Mouse (Mus musculus): ENCODE measurements around the gene Plppr4. TPM values are rescaled to one million over a fixed set of nuclear protein-coding genes. Genes with fewer than 3 reads are reported as not detected.

Gene Plppr4
- 0.29 TPM in 2 replicates for polyA plus RNA-seq (2014; fragmentation: Nextera tagmentation; extraction: Ambion mirVana)

- peak within 1 kb of the TSS; percentile 57 for H3K9ac ChIP-seq (ENCODE audit: low read length)
- H3K4me2 ChIP-seq (ENCODE audit: low read depth, low read length, severe bottlenecking) = peak within 1 kb of the TSS; percentile 82
- ATAC-seq (replicated peaks; ENCODE audit: low FRiP score) (0 out of 2 replicates have a peak, but pooled peaks have one; percentile 16), DNase-seq (ENCODE audit: low spot score) (no peak)
- H3K9me3 ChIP-seq (ENCODE audit: control insufficient read depth, low read length) = no peaks in the 10 kb centered on the region
- H3K27ac ChIP-seq (ENCODE audit: low read depth, low read length) = no peak within 1 kb of the TSS
- H3K4me1 ChIP-seq (replicated peaks; ENCODE audit: control insufficient read depth, insufficient read depth, low read length) = no peaks in the 10 kb centered on the region
- WGBS = 36% methylated on average over 5 of the region's 5 CpGs
- H3K4me3 ChIP-seq (ENCODE audit: low read depth, low read length) = peak within 1 kb of the TSS; percentile 43
- no peaks in the 10 kb centered on the region for H3K36me3 ChIP-seq (ENCODE audit: control insufficient read depth, insufficient read depth, low read length)
- H3K27me3 ChIP-seq (ENCODE audit: control insufficient read depth, insufficient read depth, low read length) = no peaks in the 10 kb centered on the region
Measured at GRCm38 (mm10) chr3:117360528-117360927, at the start of gene Plppr4. Gene Plppr4, minus strand, starts transcription at chr3:117360876.

DNA sequence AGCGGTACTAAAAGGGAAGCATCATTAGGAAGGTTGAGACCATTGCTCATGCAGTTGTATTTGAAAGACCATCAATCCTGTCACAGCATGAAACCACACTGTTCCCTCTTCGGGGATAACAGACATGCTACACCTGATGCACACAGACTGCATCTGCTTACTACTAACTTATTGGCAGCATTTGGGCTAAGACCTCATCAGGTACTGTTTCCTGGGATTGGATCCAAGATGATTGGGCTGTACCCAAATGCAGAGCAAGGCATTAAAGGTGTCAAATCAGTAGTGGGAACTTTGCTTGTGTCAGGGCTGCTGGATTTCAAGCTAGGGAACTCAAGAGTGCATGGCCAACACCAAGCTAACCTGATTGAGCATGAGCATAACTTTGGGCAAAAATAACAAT is 45.1 kb upstream of the Plppr4 start:
- no peaks in the 10 kb centered on the region for H3K27me3 ChIP-seq (ENCODE audit: control insufficient read depth, insufficient read depth, low read length)
- H3K4me2 ChIP-seq (ENCODE audit: low read depth, low read length, severe bottlenecking) = no peak overlapping the region
- WGBS = 88% methylated on average over 2 of the region's 2 CpGs
- DNase-seq (ENCODE audit: low spot score) (no peak), ATAC-seq (replicated peaks; ENCODE audit: low FRiP score) (no peak)
- no peaks in the 10 kb centered on the region for H3K4me1 ChIP-seq (replicated peaks; ENCODE audit: control insufficient read depth, insufficient read depth, low read length)
- no peak overlapping the region for H3K4me3 ChIP-seq (ENCODE audit: low read depth, low read length)
- no peak overlapping the region for H3K27ac ChIP-seq (ENCODE audit: low read depth, low read length)
- H3K9ac ChIP-seq (ENCODE audit: low read length) = no peak overlapping the region
- no peaks in the 10 kb centered on the region for H3K9me3 ChIP-seq (ENCODE audit: control insufficient read depth, low read length)
- no peaks in the 10 kb centered on the region for H3K36me3 ChIP-seq (ENCODE audit: control insufficient read depth, insufficient read depth, low read length)

GRCm38 (mm10) chr3:117403740-117404139 is 43.1 kb upstream of the Plppr4 start:
- no peaks in the 10 kb centered on the region for H3K36me3 ChIP-seq (ENCODE audit: control insufficient read depth, insufficient read depth, low read length)
- H3K27me3 ChIP-seq (ENCODE audit: control insufficient read depth, insufficient read depth, low read length) = no peaks in the 10 kb centered on the region
- H3K27ac ChIP-seq (ENCODE audit: low read depth, low read length) = no peak overlapping the region
- WGBS = 91% methylated on average over 3 of the region's 3 CpGs
- no peak overlapping the region for H3K9ac ChIP-seq (ENCODE audit: low read length)
- H3K4me2 ChIP-seq (ENCODE audit: low read depth, low read length, severe bottlenecking) = no peak overlapping the region
- H3K4me3 ChIP-seq (ENCODE audit: low read depth, low read length) = no peak overlapping the region
- ATAC-seq (replicated peaks; ENCODE audit: low FRiP score) (no peak), DNase-seq (ENCODE audit: low spot score) (no peak)
- H3K4me1 ChIP-seq (replicated peaks; ENCODE audit: control insufficient read depth, insufficient read depth, low read length) = no peaks in the 10 kb centered on the region
- H3K9me3 ChIP-seq (ENCODE audit: control insufficient read depth, low read length) = no peaks in the 10 kb centered on the region

GRCm38 (mm10) chr3:117366041-117366440 is 5.4 kb upstream of the Plppr4 start:
- 83% methylated on average over 1 of the region's 1 CpGs for WGBS
- ATAC-seq (replicated peaks; ENCODE audit: low FRiP score) (no peak), DNase-seq (ENCODE audit: low spot score) (no peak)
- no peak overlapping the region for H3K4me3 ChIP-seq (ENCODE audit: low read depth, low read length)
- H3K36me3 ChIP-seq (ENCODE audit: control insufficient read depth, insufficient read depth, low read length) = no peaks in the 10 kb centered on the region
- no peak overlapping the region for H3K9ac ChIP-seq (ENCODE audit: low read length)
- H3K27ac ChIP-seq (ENCODE audit: low read depth, low read length) = no peak overlapping the region
- H3K4me1 ChIP-seq (replicated peaks; ENCODE audit: control insufficient read depth, insufficient read depth, low read length) = no peaks in the 10 kb centered on the region
- no peak overlapping the region for H3K4me2 ChIP-seq (ENCODE audit: low read depth, low read length, severe bottlenecking)
- no peaks in the 10 kb centered on the region for H3K27me3 ChIP-seq (ENCODE audit: control insufficient read depth, insufficient read depth, low read length)
- no peaks in the 10 kb centered on the region for H3K9me3 ChIP-seq (ENCODE audit: control insufficient read depth, low read length)

DNA sequence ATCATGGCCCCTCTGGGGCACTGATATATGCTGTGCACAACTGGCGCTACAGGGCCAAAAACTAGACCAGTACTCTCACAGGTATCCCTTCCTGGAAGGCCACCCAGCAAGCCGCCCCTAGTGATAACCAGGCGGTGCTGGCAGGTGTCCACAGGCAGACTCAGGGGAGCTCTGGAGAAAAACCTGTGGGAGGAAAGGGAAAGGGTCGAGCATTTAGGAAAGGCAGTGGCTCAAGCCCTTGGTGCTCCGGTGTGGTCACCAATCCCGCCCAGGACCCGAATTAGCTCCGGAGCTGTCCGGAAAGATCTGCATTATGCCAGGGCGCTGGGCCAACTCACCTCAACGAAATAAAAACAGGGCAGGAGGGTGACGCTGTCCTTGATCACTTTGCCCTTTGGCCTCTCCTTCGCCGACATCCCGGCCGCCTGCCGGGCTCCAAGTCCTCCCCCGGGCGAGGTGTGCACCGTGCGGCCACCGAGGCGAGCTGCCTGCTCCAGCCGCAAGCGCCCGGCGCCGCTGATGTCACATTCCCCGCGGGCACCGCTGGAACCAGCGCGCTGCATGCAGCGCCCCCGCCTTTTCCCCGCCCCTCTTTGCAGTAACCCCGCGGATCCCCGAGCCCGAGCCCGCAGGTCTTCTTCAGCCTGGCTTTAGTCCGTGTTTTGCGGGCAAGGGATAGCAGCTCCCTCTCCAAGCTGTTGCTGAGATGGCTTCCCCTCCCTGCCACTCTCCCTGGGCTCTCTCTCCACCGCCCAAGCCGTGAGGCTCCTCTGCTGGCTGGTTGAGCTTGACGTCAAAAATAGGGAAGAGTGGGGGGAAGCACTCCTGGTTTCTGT is 772 bp downstream of the Plppr4 start:
- ATAC-seq (replicated peaks; ENCODE audit: low FRiP score) = peak; percentile 91
- no peaks in the 10 kb centered on the region for H3K36me3 ChIP-seq (ENCODE audit: control insufficient read depth, insufficient read depth, low read length)
- peak; percentile 81 for DNase-seq (ENCODE audit: low spot score)
- no peak overlapping the region for H3K27ac ChIP-seq (ENCODE audit: low read depth, low read length)
- H3K4me1 ChIP-seq (replicated peaks; ENCODE audit: control insufficient read depth, insufficient read depth, low read length) = no peaks in the 10 kb centered on the region
- H3K9me3 ChIP-seq (ENCODE audit: control insufficient read depth, low read length) = no peaks in the 10 kb centered on the region
- H3K27me3 ChIP-seq (ENCODE audit: control insufficient read depth, insufficient read depth, low read length) = no peaks in the 10 kb centered on the region
- H3K4me2 ChIP-seq (ENCODE audit: low read depth, low read length, severe bottlenecking) = peak overlapping the region; percentile 82
- 2% methylated on average over 43 of the region's 46 CpGs for WGBS
- H3K9ac ChIP-seq (ENCODE audit: low read length) = peak overlapping the region; percentile 57
- H3K4me3 ChIP-seq (ENCODE audit: low read depth, low read length) = peak overlapping the region; percentile 43

DNA sequence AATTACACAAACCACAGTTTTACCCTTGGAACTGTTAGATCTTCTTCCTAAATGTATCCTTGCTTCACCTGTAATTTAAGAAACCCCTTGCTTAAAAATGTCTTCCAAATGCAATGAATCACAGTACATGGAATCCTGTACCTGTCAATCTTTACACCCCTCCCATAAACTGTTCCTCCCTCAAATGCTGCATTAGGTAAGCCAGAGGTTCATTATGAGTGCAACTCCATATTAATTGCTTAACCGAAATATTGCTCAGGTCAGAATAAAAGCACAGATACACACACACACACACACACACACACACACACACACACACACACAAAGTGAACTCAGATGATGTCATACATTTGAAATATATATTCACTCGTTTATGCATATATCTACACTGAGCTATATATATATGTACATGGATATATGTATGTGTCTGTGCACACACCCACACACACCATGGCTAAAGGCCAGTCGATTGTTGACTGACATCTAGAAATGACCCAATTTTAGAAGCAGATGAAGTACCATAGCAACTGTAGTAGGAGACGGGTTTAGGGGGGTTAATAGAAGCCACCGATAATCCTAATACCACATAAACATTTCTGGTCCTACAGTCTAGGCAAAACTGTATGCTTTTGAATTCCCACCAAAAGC is 1.6 kb downstream of the Plppr4 start:
- Histone ChIP-seq H3K4me1 (replicated peaks; ENCODE audit: control insufficient read depth, insufficient read depth, low read length) (no peaks in the 10 kb centered on the region), H3K9me3 (ENCODE audit: control insufficient read depth, low read length) (no peaks in the 10 kb centered on the region), H3K4me3 (ENCODE audit: low read depth, low read length) (no peak overlapping the region), H3K36me3 (ENCODE audit: control insufficient read depth, insufficient read depth, low read length) (no peaks in the 10 kb centered on the region), H3K27ac (ENCODE audit: low read depth, low read length) (no peak overlapping the region), H3K27me3 (ENCODE audit: control insufficient read depth, insufficient read depth, low read length) (no peaks in the 10 kb centered on the region), H3K9ac (ENCODE audit: low read length) (no peak overlapping the region; the same call in 1 of the 2 replicates), H3K4me2 (ENCODE audit: low read depth, low read length, severe bottlenecking) (peak overlapping the region; percentile 82; the same call in 1 of the 2 replicates)
- WGBS = 85% methylated on average over 5 of the region's 5 CpGs
- DNase-seq (ENCODE audit: low spot score) (no peak), ATAC-seq (replicated peaks; ENCODE audit: low FRiP score) (no peak)

GRCm38 (mm10) chr3:117357367-117357766 is 3.3 kb downstream of the Plppr4 start:
- ATAC-seq (replicated peaks; ENCODE audit: low FRiP score) (no peak), DNase-seq (ENCODE audit: low spot score) (no peak)
- Histone ChIP-seq H3K4me3 (ENCODE audit: low read depth, low read length) (no peak overlapping the region), H3K9me3 (ENCODE audit: control insufficient read depth, low read length) (no peaks in the 10 kb centered on the region), H3K27me3 (ENCODE audit: control insufficient read depth, insufficient read depth, low read length) (no peaks in the 10 kb centered on the region), H3K9ac (ENCODE audit: low read length) (no peak overlapping the region), H3K4me1 (replicated peaks; ENCODE audit: control insufficient read depth, insufficient read depth, low read length) (no peaks in the 10 kb centered on the region), H3K36me3 (ENCODE audit: control insufficient read depth, insufficient read depth, low read length) (no peaks in the 10 kb centered on the region), H3K4me2 (ENCODE audit: low read depth, low read length, severe bottlenecking) (no peak overlapping the region), H3K27ac (ENCODE audit: low read depth, low read length) (no peak overlapping the region)
- WGBS = 81% methylated on average over 3 of the region's 3 CpGs

DNA sequence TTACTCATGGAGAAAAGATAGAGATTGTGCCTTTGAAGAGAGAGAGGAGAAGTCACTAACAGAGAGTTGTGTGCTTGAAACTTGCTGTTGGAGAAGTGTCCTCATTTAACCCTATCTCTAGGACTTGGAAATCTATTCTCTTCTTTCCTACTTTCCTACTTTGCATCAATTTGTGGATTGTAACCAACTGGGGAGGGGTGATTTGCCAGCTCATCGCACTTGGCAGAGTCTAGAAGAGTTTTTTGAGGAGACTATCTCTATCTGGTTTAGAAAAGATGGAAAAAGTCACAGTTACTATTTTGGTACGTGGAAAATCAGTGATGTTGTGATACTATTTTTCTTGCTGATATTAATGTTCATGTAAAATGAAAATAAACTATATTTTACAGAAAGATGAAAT is 6.7 kb downstream of the Plppr4 start:
- H3K36me3 ChIP-seq (ENCODE audit: control insufficient read depth, insufficient read depth, low read length) = no peaks in the 10 kb centered on the region
- H3K4me2 ChIP-seq (ENCODE audit: low read depth, low read length, severe bottlenecking) = no peak overlapping the region
- 87% methylated on average over 2 of the region's 2 CpGs for WGBS
- ATAC-seq (replicated peaks; ENCODE audit: low FRiP score) (no peak), DNase-seq (ENCODE audit: low spot score) (no peak)
- H3K27ac ChIP-seq (ENCODE audit: low read depth, low read length) = no peak overlapping the region
- no peaks in the 10 kb centered on the region for H3K4me1 ChIP-seq (replicated peaks; ENCODE audit: control insufficient read depth, insufficient read depth, low read length)
- H3K9ac ChIP-seq (ENCODE audit: low read length) = no peak overlapping the region
- no peaks in the 10 kb centered on the region for H3K9me3 ChIP-seq (ENCODE audit: control insufficient read depth, low read length)
- no peaks in the 10 kb centered on the region for H3K27me3 ChIP-seq (ENCODE audit: control insufficient read depth, insufficient read depth, low read length)
- no peak overlapping the region for H3K4me3 ChIP-seq (ENCODE audit: low read depth, low read length)

Measured in forebrain, embryonic 11.5 days (tissue).